Mouse (Mus musculus) ES-Bruce4 (cell line): ENCODE results near the gene Ipo11.

ENCODE experiments used
- CTCF ChIP-seq: IDR thresholded peaks from one replicate; pipeline ENCODE4 v1.8.1; 2011; ENCODE audit warnings: low read depth, low read length
- EP300 ChIP-seq: IDR thresholded peaks from 2 replicates; pipeline ENCODE4 v1.6.1; 2011; ENCODE audit warnings: low read depth, low read length; ENCODE audit not compliant: insufficient read depth
- POLR2A ChIP-seq: IDR thresholded peaks from one replicate; pipeline ENCODE4 v1.8.1; 2011; ENCODE audit warnings: low read length; ENCODE audit not compliant: insufficient read depth

DNA sequence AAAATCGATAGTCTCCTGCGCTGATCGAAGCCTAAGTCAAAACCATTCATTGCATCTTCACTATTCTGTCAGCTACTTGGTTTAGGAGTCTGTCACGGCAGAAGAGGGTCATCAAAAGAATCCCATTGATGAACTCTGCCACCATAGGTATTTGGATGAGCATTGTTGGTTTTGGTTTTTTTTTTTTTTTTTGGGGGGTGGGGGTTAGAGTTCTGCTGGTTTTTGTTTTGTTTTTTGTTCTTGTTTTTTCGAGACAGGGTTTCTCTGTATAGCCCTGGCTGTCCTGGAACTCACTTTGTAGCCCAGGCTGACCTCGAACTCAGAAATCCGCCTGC is 347 bp upstream of the Ipo11 start:
- no peak for TF ChIP-seq POLR2A
- no peak for TF ChIP-seq CTCF
- TF ChIP-seq EP300: no peak
